Mouse (Mus musculus): Measurements from ENCODE around the gene Sptbn1.

GRCm38 (mm10) chr11:30165861-30166550 is 102.0 kb downstream of the Sptbn1 start:
- TF ChIP-seq CTCF (IDR thresholded peaks at IDR 0.05; ENCODE audit: low read depth, low read length) (no peak), GATA1 (IDR thresholded peaks at IDR 0.05; ENCODE audit: borderline replicate concordance, low read length) (no peak), TAL1 (conservative IDR thresholded peaks at IDR 0.05; ENCODE audit: low read depth, low read length) (peak; percentile 96), GATA2 (IDR thresholded peaks at IDR 0.05; ENCODE audit: borderline replicate concordance, low read depth, low read length) (no peak)

Data from G1E (cell line).